Mouse (Mus musculus) heart, embryonic 11.5 days (tissue): ENCODE measurements around the gene Acer2. TPM values are rescaled to one million over a fixed set of nuclear protein-coding genes. Genes with fewer than 3 reads are reported as not detected.

Experiments used
- ATAC-seq: fragments of 200-750 bp; cut with Nextera tagmentation; replicated peaks from 2 replicates; pipeline ENCODE4 v1.8.0; 2017; ENCODE audit warnings: moderate library complexity; ENCODE audit not compliant: insufficient number of reproducible peaks, low FRiP score, low TSS enrichment
- H3K27ac ChIP-seq: fragments of 300-500 bp; sonication (generic); 2 replicates; pipeline ENCODE4 v1.5.1; 2014; ENCODE audit warnings: mild to moderate bottlenecking, low read depth, low read length
- H3K27me3 ChIP-seq: fragments of 300-500 bp; sonication (generic); 2 replicates; pipeline ENCODE4 v1.6.1; 2014; ENCODE audit warnings: mild to moderate bottlenecking, low read length, mixed read lengths; ENCODE audit not compliant: control insufficient read depth, insufficient read depth
- H3K36me3 ChIP-seq: fragments of 300-500 bp; sonication (generic); 2 replicates; pipeline ENCODE4 v1.6.1; 2014; ENCODE audit warnings: mild to moderate bottlenecking, low read length, moderate library complexity, mixed read lengths; ENCODE audit not compliant: control insufficient read depth, insufficient read depth
- H3K4me1 ChIP-seq: fragments of 300-500 bp; sonication (generic); 2 replicates; pipeline ENCODE4 v1.6.1; 2014; ENCODE audit warnings: low read length; ENCODE audit not compliant: control insufficient read depth, insufficient read depth
- H3K4me2 ChIP-seq: fragments of 300-500 bp; sonication (generic); 2 replicates; pipeline ENCODE4 v1.6.1; 2014; ENCODE audit warnings: mild to moderate bottlenecking, moderate library complexity
- H3K4me3 ChIP-seq: fragments of 300-500 bp; sonication (generic); 2 replicates; pipeline ENCODE4 v1.5.1; 2014; ENCODE audit warnings: low read depth, low read length
- H3K9ac ChIP-seq: fragments of 300-500 bp; sonication (generic); 2 replicates; pipeline ENCODE4 v1.6.1; 2014; ENCODE audit warnings: mild to moderate bottlenecking, low read depth, low read length, moderate library complexity
- H3K9me3 ChIP-seq: fragments of 300-500 bp; sonication (generic); replicated peaks from 2 replicates; pipeline ENCODE4 v1.6.1; 2016; ENCODE audit warnings: low read length; ENCODE audit not compliant: control insufficient read depth
- WGBS: fragments of 180-500 bp; shearing (Covaris S2); extraction: QIAGEN DNeasy Blood & Tissue Kit; methylation state at CpG from one replicate; pipeline ENCODE4 v1.1.7; 2014; ENCODE audit not compliant: insufficient replicate concordance; 5-methylcytosine and 5-hydroxymethylcytosine counted together
- polyA plus RNA-seq: library from polyadenylated mRNA; unstranded; fragments of >200 nt; fragmentation: Nextera tagmentation; extraction: Ambion mirVana; gene quantifications from 2 replicates; pipeline ENCODE4 v1.2.1, GENCODE M21; 2014

Acer2 gene
- polyA plus RNA-seq, 1 experiment from 2014 or later: 34.1 TPM

DNA sequence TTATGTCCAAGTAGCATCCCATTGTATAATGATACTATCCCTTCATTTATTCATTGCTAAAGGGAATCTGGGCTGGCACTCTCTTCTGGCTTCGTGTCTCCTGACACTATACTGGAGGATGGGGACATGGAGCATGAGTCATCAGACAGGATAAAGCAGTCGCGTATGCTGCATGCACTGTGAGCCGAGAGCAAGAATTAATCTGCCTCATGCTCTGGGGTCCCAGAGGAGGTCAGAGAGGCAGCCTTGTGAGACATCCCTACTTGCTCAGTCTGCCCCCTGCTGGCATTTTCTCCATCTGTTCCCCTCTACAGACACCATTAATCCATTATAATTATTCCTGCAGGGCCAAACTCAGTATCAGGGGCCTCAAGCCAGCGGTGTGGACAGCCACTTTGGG, 79.3 kb downstream of the Acer2 start:
- Histone ChIP-seq H3K36me3 (no peaks in the 10 kb centered on the region), H3K4me2 (no peak overlapping the region), H3K4me1 (peaks cover 14% of the 10 kb centered on the region), H3K9me3 (no peaks in the 10 kb centered on the region), H3K9ac (no peak overlapping the region), H3K27me3 (no peaks in the 10 kb centered on the region), H3K27ac (no peak overlapping the region), H3K4me3 (no peak overlapping the region)
- WGBS: 32% methylated on average over 5 of the region's 5 CpGs
- ATAC-seq: no peak

DNA sequence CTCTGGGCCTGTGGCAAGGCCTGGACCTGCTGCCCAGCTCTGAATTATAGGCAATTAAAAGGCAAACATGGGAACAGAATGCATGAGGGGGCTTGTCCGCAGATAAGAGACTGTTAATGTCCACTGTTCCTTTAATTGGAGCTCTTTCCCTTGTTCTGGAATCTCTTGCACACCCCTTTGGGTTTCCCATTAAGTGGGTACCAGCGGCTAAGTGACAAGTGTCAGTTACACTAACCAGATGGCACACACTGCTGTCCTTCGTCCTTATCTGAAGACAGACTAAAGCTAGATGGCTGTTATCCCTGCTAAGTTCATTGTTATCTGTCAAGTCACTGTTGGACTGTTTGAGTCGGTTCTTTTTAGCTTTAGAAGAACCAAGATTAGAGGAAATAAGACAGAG, 81.3 kb downstream of the Acer2 start:
- Histone ChIP-seq H3K4me2 (no peak overlapping the region; the same call in 1 of the 2 replicates), H3K9me3 (no peaks in the 10 kb centered on the region), H3K36me3 (no peaks in the 10 kb centered on the region), H3K9ac (no peak overlapping the region), H3K27ac (peak overlapping the region; percentile 22; the same call in 1 of the 2 replicates), H3K4me1 (peaks cover 14% of the 10 kb centered on the region), H3K27me3 (no peaks in the 10 kb centered on the region), H3K4me3 (no peak overlapping the region)
- peak; percentile 80 for ATAC-seq
- WGBS: 14% methylated on average over 4 of the region's 4 CpGs

DNA sequence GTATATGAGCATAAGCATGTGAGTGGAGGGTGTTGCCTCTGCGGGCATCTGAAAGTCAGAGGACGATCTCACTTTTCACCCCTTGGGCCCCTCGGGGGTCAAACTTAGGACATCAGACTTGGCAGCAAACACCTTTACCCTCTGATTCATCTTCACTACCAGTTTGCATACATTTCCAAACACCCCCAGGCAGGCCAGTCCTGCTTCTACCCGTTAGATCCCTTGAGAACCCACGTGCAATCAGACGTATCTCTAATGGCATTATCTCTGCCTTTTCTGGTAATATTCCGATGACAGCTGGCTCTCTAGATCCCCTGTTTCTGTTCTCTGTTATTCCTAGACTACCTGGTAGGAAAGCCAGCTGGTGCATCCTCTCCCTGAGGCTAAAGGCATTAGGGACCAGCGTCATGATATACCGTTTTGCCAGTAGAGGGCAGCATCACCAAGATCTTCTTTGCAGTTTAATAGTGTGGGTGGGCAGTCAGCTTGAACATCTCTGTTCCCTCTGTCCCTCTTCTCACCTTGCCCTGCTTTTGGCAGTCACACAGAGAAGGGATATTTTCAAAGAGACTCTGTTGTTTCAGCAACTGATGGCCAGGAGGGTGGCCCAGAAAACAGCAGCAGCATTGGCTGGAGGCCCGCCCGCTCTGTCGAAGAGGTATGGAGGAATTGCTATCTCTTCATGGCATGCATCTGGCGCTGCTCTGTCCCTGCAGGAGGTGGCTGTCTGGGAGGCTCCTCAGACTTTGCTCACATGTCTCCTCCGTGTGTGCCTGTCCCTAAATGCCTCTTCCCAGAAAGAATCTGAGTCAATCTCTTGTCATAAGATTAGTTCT, 83.6 kb downstream of the Acer2 start:
- Histone ChIP-seq H3K9ac (no peak overlapping the region), H3K36me3 (no peaks in the 10 kb centered on the region), H3K4me3 (peak overlapping the region; percentile 0; the same call in 1 of the 2 replicates), H3K4me1 (peaks cover 14% of the 10 kb centered on the region), H3K9me3 (no peaks in the 10 kb centered on the region), H3K27me3 (no peaks in the 10 kb centered on the region), H3K27ac (no peak overlapping the region), H3K4me2 (peak overlapping the region; percentile 44)
- WGBS: 33% methylated on average over 14 of the region's 14 CpGs
- no peak for ATAC-seq

DNA sequence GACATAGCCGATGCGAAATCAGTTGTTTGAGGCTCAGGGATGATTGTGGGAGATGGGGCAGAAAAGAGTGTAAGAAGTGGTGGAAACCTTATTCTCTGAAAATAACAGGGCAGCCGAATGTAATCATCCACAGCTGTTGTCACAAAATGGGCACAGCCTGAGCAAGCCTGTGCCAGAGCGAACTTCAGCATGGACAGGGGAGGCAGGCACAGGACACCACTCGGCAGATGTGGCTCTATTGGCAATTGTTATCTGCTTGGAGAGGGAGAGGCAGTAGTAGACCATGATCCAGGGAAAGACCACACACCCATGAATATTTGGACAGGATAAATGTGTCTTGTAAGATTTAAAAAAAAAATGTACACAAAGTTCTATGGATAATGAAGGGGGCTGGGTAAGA, 103.1 kb downstream of the Acer2 start:
- Histone ChIP-seq H3K9me3 (no peaks in the 10 kb centered on the region; the same call in 1 of the 2 replicates), H3K9ac (no peak overlapping the region), H3K4me1 (no peaks in the 10 kb centered on the region), H3K27ac (no peak overlapping the region), H3K27me3 (no peaks in the 10 kb centered on the region), H3K4me3 (no peak overlapping the region), H3K4me2 (no peak overlapping the region), H3K36me3 (no peaks in the 10 kb centered on the region)
- WGBS: 83% methylated on average over 5 of the region's 5 CpGs
- ATAC-seq: no peak

Other genes with a start within 250 kb of the Acer2 start
- 65.4 and 70.4 TPM in 2 replicates for gene Plin2, start 204.3 kb upstream of the Acer2 start, polyA plus RNA-seq
- 5.5 and 8.3 TPM in 2 replicates for gene Dennd4c, start 125.8 kb upstream of the Acer2 start, polyA plus RNA-seq
- gene Rps6, start 17.0 kb upstream of the Acer2 start, polyA plus RNA-seq: 577 and 587 TPM in 2 replicates